Mouse (Mus musculus) lung, embryonic 14.5 days (tissue): Measurements from ENCODE around the gene Aco2. TPM values are rescaled to one million over a fixed set of nuclear protein-coding genes. Genes with fewer than 3 reads are reported as not detected.
A peak's percentile ranks its signal among the peaks of the same experiment; 100 is the strongest.

Source experiments
- ATAC-seq: fragments of 200-750 bp; cut with Nextera tagmentation; 2 replicates; pipeline ENCODE4 v1.8.0; 2017; ENCODE audit warnings: mild to moderate bottlenecking, moderate TSS enrichment, moderate library complexity; ENCODE audit not compliant: insufficient read depth
- DNase-seq: peaks from one replicate; pipeline ENCODE4 v3.0.0-alpha.2; 2015
- H3K27ac ChIP-seq: fragments of 300-500 bp; sonication (generic); 2 replicates; pipeline ENCODE4 v1.5.1; 2014; ENCODE audit warnings: low read depth, mild to moderate bottlenecking, moderate library complexity
- H3K27me3 ChIP-seq: fragments of 300-500 bp; sonication (generic); 2 replicates; pipeline ENCODE4 v1.6.1; 2014; ENCODE audit warnings: low read length, control low read depth; ENCODE audit not compliant: insufficient read depth
- H3K36me3 ChIP-seq: fragments of 300-500 bp; sonication (generic); 2 replicates; pipeline ENCODE4 v1.6.1; 2014; ENCODE audit warnings: control low read depth; ENCODE audit not compliant: insufficient read depth
- H3K4me1 ChIP-seq: fragments of 300-500 bp; sonication (generic); 2 replicates; pipeline ENCODE4 v1.6.1; 2014; ENCODE audit warnings: antibody characterized with exemption, control low read depth; ENCODE audit not compliant: insufficient read depth
- H3K4me2 ChIP-seq: fragments of 300-500 bp; sonication (generic); 2 replicates; pipeline ENCODE4 v1.6.1; 2014; ENCODE audit warnings: mild to moderate bottlenecking
- H3K4me3 ChIP-seq: fragments of 300-500 bp; sonication (generic); 2 replicates; pipeline ENCODE4 v1.5.1; 2014; ENCODE audit warnings: low read depth, low read length
- H3K9ac ChIP-seq: fragments of 300-500 bp; sonication (generic); 2 replicates; pipeline ENCODE4 v1.6.1; 2014
- H3K9me3 ChIP-seq: fragments of 300-500 bp; sonication (generic); 2 replicates; pipeline ENCODE4 v1.6.1; 2016; ENCODE audit warnings: low read depth, low read length, control low read depth
- CTCF ChIP-seq: IDR thresholded peaks from 2 replicates; pipeline ENCODE4 v1.5.1; 2016; ENCODE audit warnings: antibody characterized with exemption, low read depth
- WGBS: fragments of 180-500 bp; shearing (Covaris S2); extraction: QIAGEN DNeasy Blood & Tissue Kit; methylation state at CpG from one replicate; pipeline ENCODE4 v1.1.7; 2014; 5-methylcytosine and 5-hydroxymethylcytosine counted together
- polyA plus RNA-seq: library from polyadenylated mRNA; unstranded; fragments of >200 nt; fragmentation: Nextera tagmentation; extraction: Ambion mirVana; gene quantifications from 2 replicates; pipeline ENCODE4 v1.2.1, GENCODE M21; 2014

Gene Aco2
- polyA plus RNA-seq, 1 experiment from 2014 or later, result 152 TPM

- peak within 1 kb of the TSS; percentile 77 for H3K9ac ChIP-seq
- 0 out of 2 replicates have a peak, but pooled peaks cover 7% of the 10 kb centered on the region for H3K36me3 ChIP-seq
- TF ChIP-seq CTCF, result no peak
- H3K27ac ChIP-seq, result peak within 1 kb of the TSS; percentile 69
- H3K4me3 ChIP-seq, result peak within 1 kb of the TSS; percentile 74
- H3K4me2 ChIP-seq, result peak within 1 kb of the TSS; percentile 93
- 0% methylated on average over 54 of the region's 54 CpGs for WGBS
- H3K9me3 ChIP-seq, result no peaks in the 10 kb centered on the region
- DNase-seq (peak; percentile 99), ATAC-seq (peak; percentile 95)
- no peaks in the 10 kb centered on the region for H3K4me1 ChIP-seq
- H3K27me3 ChIP-seq, result no peaks in the 10 kb centered on the region
These were observed 53.8 kb downstream of the Aco2 start, which contains the start of gene Polr3h for GRCm38 (mm10) chr15:81925760-81926445. Gene Polr3h, minus strand, starts transcription at chr15:81926240.

GRCm38 (mm10) chr15:81926446-81926822 is 54.3 kb downstream of the Aco2 start:
- Histone ChIP-seq H3K4me1 (no peaks in the 10 kb centered on the region), H3K9me3 (no peaks in the 10 kb centered on the region), H3K9ac (no peak overlapping the region), H3K4me3 (peak overlapping the region; percentile 74), H3K27ac (no peak overlapping the region), H3K36me3 (0 out of 2 replicates have a peak, but pooled peaks cover 7% of the 10 kb centered on the region), H3K27me3 (no peaks in the 10 kb centered on the region), H3K4me2 (peak overlapping the region; percentile 93)
- TF ChIP-seq CTCF, result no peak
- 36% methylated on average over 9 of the region's 9 CpGs for WGBS
- ATAC-seq (peak; percentile 36; the same call in 1 of the 2 replicates), DNase-seq (no peak)

DNA sequence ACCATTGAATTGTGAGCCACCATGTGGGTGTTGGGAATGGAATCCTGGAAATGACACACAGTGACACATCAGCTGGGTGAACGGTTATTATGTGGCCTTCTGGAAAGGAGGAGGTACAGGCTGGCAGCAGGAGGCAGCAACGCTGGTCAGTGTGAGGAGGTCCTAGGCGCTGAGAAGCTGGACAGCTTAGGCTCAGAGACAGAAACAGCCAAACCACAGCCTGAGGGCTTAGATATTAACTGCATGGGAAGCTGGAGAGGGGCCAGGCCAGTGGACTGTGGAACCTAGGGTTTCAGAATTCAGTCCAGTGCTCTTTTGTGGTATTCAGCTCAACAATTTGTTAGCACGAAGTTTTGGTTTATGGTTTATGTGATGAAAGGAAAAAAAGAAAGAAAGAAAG is 55.6 kb downstream of the Aco2 start:
- no peaks in the 10 kb centered on the region for H3K9me3 ChIP-seq
- H3K4me1 ChIP-seq, result no peaks in the 10 kb centered on the region
- H3K27ac ChIP-seq, result 0 out of 2 replicates have a peak overlapping the region, but pooled peaks have one; percentile 31
- no peak overlapping the region for H3K4me2 ChIP-seq
- TF ChIP-seq CTCF, result no peak
- H3K4me3 ChIP-seq, result no peak overlapping the region
- 51% methylated on average over 4 of the region's 4 CpGs for WGBS
- H3K27me3 ChIP-seq, result no peaks in the 10 kb centered on the region
- no peak overlapping the region for H3K9ac ChIP-seq
- H3K36me3 ChIP-seq, result 0 out of 2 replicates have a peak, but pooled peaks cover 7% of the 10 kb centered on the region
- DNase-seq (peak; percentile 26), ATAC-seq (no peak)

DNA sequence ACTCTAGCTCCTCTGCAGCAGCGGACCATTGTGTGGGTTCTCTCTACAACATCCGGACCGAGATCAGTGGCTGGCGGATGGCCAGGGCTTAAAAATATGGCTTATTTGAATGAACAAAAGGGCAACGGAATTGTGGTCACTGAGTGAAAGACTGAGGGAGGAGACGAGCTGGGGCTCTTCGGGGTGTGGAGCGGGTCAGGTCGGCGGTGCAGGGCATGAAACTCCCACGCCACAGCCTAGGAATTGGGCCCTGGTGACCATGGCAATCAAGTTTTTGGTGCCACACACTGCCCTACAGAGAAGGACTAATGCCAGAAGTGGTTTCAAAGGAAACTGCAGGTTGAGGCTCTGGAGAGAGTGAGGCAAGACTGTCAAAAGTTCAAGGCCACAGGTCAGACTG is 56.2 kb downstream of the Aco2 start:
- Histone ChIP-seq H3K27me3 (no peaks in the 10 kb centered on the region), H3K9me3 (no peaks in the 10 kb centered on the region), H3K36me3 (0 out of 2 replicates have a peak, but pooled peaks cover 4% of the 10 kb centered on the region), H3K4me3 (no peak overlapping the region), H3K4me1 (no peaks in the 10 kb centered on the region), H3K4me2 (no peak overlapping the region), H3K9ac (no peak overlapping the region), H3K27ac (0 out of 2 replicates have a peak overlapping the region, but pooled peaks have one; percentile 25)
- no peak for TF ChIP-seq CTCF
- WGBS, result 47% methylated on average over 11 of the region's 11 CpGs
- ATAC-seq (no peak), DNase-seq (peak; percentile 82)

DNA sequence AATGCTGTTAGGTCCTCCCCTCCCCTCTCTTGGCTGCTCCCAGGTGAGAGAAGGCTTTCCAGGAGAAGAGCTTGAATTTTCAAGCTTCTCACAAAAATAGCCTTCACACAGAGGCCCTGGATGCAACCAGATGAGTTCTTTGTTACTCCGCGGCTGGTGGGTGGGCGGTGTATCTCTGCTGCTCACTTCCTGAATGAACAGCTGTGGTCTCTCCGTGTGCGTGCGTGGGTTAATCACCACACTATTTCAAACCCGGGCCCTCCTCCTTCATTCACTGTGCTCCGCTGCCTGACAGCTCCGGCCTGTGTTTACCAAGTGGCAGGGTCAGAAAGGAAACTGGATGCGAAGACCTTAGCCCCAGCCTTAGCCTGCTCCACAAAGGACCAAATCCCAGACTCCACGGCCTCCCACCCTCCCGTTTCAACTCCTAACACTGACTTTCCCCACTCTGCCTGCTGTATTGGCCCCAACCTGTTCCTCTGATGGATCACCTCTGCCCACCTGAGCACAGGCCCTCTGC is 60.9 kb downstream of the Aco2 start:
- Histone ChIP-seq H3K4me3 (no peak overlapping the region), H3K9me3 (no peaks in the 10 kb centered on the region), H3K9ac (no peak overlapping the region), H3K4me2 (no peak overlapping the region), H3K36me3 (no peaks in the 10 kb centered on the region), H3K27me3 (no peaks in the 10 kb centered on the region), H3K27ac (no peak overlapping the region), H3K4me1 (peaks cover 10% of the 10 kb centered on the region)
- DNase-seq (no peak), ATAC-seq (no peak)
- no peak for TF ChIP-seq CTCF
- whole genome bisulfite sequencing, result 21% methylated on average over 12 of the region's 12 CpGs

DNA sequence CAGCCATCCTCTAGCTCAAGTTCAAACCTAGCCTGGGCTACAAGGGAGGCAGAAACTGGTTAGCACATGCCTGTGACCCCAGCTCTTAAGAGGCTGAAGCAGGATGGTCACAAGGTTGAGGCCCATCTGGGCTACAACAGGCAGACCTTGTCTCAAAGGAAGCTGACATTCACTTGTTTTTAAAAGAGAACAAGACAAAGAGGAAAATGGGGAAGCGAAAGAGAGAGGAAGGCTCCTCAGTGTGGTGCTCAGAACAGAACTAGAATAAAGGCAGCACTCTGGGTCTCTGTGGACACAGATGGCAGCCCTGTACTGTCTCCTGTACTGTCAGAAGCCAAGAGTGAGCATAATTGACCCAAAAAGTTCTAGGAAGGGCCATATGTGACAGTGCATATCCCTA is 61.9 kb downstream of the Aco2 start:
- Histone ChIP-seq H3K27me3 (no peaks in the 10 kb centered on the region), H3K4me3 (no peak overlapping the region), H3K27ac (no peak overlapping the region), H3K9ac (no peak overlapping the region), H3K36me3 (no peaks in the 10 kb centered on the region), H3K4me1 (peaks cover 12% of the 10 kb centered on the region), H3K4me2 (no peak overlapping the region), H3K9me3 (no peaks in the 10 kb centered on the region)
- no peak for ATAC-seq
- whole genome bisulfite sequencing, result 88% methylated on average over 1 of the region's 1 CpGs
- no peak for DNase-seq
- TF ChIP-seq CTCF, result no peak

DNA sequence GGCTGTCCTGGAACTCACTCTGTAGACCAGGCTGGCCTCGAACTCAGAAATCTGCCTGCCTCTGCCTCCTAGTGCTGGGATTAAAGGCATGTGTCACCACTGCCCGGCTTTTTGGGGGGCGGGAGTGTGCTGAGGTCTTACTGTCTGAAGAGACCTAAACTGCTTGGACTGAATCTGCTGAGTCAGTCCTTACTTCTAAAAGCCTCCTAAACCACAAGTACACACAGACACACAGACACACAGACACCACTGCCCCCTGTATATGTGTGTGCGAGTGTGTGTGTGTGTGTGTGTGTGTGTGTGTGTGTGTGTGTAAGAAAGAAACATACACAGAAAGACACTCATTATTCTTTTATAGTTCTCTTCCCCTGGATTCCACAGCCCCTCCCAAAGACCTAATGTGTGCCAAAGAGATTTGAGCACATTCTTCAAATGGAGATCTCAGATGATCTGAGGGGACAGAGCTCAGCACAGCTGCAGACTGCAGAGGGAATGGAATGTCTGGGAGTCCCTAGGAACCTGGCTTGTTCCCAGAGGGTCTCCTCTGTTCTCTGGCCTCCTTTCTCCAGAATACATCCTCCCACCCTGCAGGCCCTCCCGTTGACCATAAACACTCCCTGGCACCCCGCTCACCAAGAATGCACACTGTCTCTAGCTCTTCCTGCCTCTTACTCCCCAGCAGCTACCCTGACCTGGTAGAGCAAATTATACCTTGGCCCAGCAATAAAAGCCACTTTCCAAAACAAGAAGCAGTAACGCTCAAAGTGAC is 63.9 kb downstream of the Aco2 start:
- peak; percentile 58 for DNase-seq
- H3K9me3 ChIP-seq, result no peaks in the 10 kb centered on the region
- peak overlapping the region; percentile 70 for H3K4me2 ChIP-seq
- H3K4me3 ChIP-seq, result peak overlapping the region; percentile 43
- peaks cover 12% of the 10 kb centered on the region for H3K4me1 ChIP-seq
- TF ChIP-seq CTCF, result no peak
- peak; percentile 55 for ATAC-seq
- no peaks in the 10 kb centered on the region for H3K27me3 ChIP-seq
- H3K27ac ChIP-seq, result peak overlapping the region; percentile 59
- H3K36me3 ChIP-seq, result no peaks in the 10 kb centered on the region
- WGBS, result 47% methylated on average over 7 of the region's 7 CpGs
- peak overlapping the region; percentile 52 for H3K9ac ChIP-seq
